Mouse (Mus musculus) thymus, adult 2 months (tissue): Measurements from ENCODE around the gene Gm9999. TPM values are rescaled to one million over a fixed set of nuclear protein-coding genes. Genes with fewer than 3 reads are reported as not detected.
A peak's percentile ranks its signal among the peaks of the same experiment; 100 is the strongest.

Experiments used
- DNase-seq: peaks from one replicate; pipeline ENCODE4 v3.0.0; 2021
- H3K27ac ChIP-seq: fragments of 200-500 bp; 2 replicates; pipeline ENCODE4 v1.5.1; 2012; ENCODE audit warnings: low read length, control low read depth; ENCODE audit not compliant: control insufficient read depth, insufficient read depth
- H3K27me3 ChIP-seq: fragments of 200-500 bp; 2 replicates; pipeline ENCODE4 v1.6.1; 2012; ENCODE audit warnings: mild to moderate bottlenecking, low read length, moderate library complexity, mixed read lengths; ENCODE audit not compliant: control insufficient read depth, insufficient read depth
- H3K36me3 ChIP-seq: fragments of 200-500 bp; 2 replicates; pipeline ENCODE4 v1.6.1; 2012; ENCODE audit warnings: mild to moderate bottlenecking, low read length, moderate library complexity; ENCODE audit not compliant: control insufficient read depth, insufficient read depth
- H3K4me1 ChIP-seq: fragments of 200-500 bp; replicated peaks from 2 replicates; pipeline ENCODE4 v1.6.1; 2012; ENCODE audit warnings: low read length; ENCODE audit not compliant: control insufficient read depth, insufficient read depth
- H3K4me3 ChIP-seq: fragments of 200-500 bp; 2 replicates; pipeline ENCODE4 v1.5.1; 2012; ENCODE audit warnings: mild to moderate bottlenecking, low read length, control low read depth, moderate library complexity; ENCODE audit not compliant: control insufficient read depth, insufficient read depth
- CTCF ChIP-seq: fragments of 200-500 bp; IDR thresholded peaks from 2 replicates; pipeline ENCODE4 v1.5.1; 2012; ENCODE audit warnings: mild to moderate bottlenecking, control low read depth, low read length, moderate library complexity, borderline replicate concordance; ENCODE audit not compliant: control insufficient read depth, poor library complexity, insufficient read depth; ENCODE audit errors: extremely low read depth
- POLR2A ChIP-seq: fragments of 200-500 bp; IDR thresholded peaks from 2 replicates; pipeline ENCODE4 v1.6.1; 2012; ENCODE audit warnings: mild to moderate bottlenecking, low read length, control low read depth, moderate library complexity; ENCODE audit not compliant: control insufficient read depth, poor library complexity, insufficient read depth; ENCODE audit errors: extremely low read depth
- WGBS: fragments of 180-500 bp; shearing (Covaris S2); methylation state at CpG from one replicate; pipeline ENCODE4 v1.1.7; 2018; 5-methylcytosine and 5-hydroxymethylcytosine counted together
- polyA plus RNA-seq: library from polyadenylated mRNA; depleted of rRNA; stranded (reverse); fragments of >200 nt; gene quantifications from 2 replicates; pipeline ENCODE4 v1.2.3, GENCODE M21; 2012

Gm9999 gene
- polyA plus RNA-seq, 1 experiment: 0.54 TPM

GRCm38 (mm10) chr7:47003411-47004115 lies 20.2 kb downstream of the Gm9999 start:
- DNase-seq: no peak
- Histone ChIP-seq H3K27ac (no peak overlapping the region), H3K4me3 (no peak overlapping the region), H3K4me1 (peaks cover 3% of the 10 kb centered on the region), H3K36me3 (peaks cover 9% of the 10 kb centered on the region), H3K27me3 (no peaks in the 10 kb centered on the region)
- no peak for TF ChIP-seq POLR2A
- no peak for TF ChIP-seq CTCF
- 94% methylated on average over 3 of the region's 3 CpGs for WGBS

- Histone ChIP-seq H3K4me1 (peaks cover 7% of the 10 kb centered on the region), H3K27me3 (no peaks in the 10 kb centered on the region), H3K36me3 (no peaks in the 10 kb centered on the region), H3K4me3 (peak overlapping the region; percentile 77), H3K27ac (peak overlapping the region; percentile 80)
- DNase-seq: no peak
- TF ChIP-seq CTCF: no peak
- TF ChIP-seq POLR2A: no peak
- WGBS: 8% methylated on average over 21 of the region's 21 CpGs
Measured at GRCm38 (mm10) chr7:47007109-47007780, 23.9 kb downstream of the Gm9999 start.

GRCm38 (mm10) chr7:47007818-47008167 lies 24.4 kb downstream of the Gm9999 start:
- no peak; the same call in 1 of the 2 replicates for TF ChIP-seq CTCF
- TF ChIP-seq POLR2A: no peak
- DNase-seq: no peak
- H3K36me3 ChIP-seq: no peaks in the 10 kb centered on the region
- peak overlapping the region; percentile 77 for H3K4me3 ChIP-seq
- no peaks in the 10 kb centered on the region for H3K27me3 ChIP-seq
- WGBS: under 1% methylated on average over 25 of the region's 25 CpGs
- peaks cover 7% of the 10 kb centered on the region for H3K4me1 ChIP-seq
- H3K27ac ChIP-seq: peak overlapping the region; percentile 80

- TF ChIP-seq CTCF: peak; percentile 35; the same call in 1 of the 2 replicates
- TF ChIP-seq POLR2A: peak; percentile 76
- under 1% methylated on average over 57 of the region's 57 CpGs for WGBS
Measured at GRCm38 (mm10) chr7:47008168-47008993, 25.0 kb downstream of the Gm9999 start, which contains the start of gene Spty2d1. TSS of gene Spty2d1 (minus strand) at chr7:47008411.

GRCm38 (mm10) chr7:47013131-47013767 lies 29.9 kb downstream of the Gm9999 start:
- DNase-seq: peak; percentile 8
- WGBS: 14% methylated on average over 9 of the region's 9 CpGs
- Histone ChIP-seq H3K36me3 (no peaks in the 10 kb centered on the region), H3K27ac (peak overlapping the region; percentile 14; the same call in 1 of the 2 replicates), H3K27me3 (no peaks in the 10 kb centered on the region), H3K4me3 (no peak overlapping the region), H3K4me1 (peaks cover 19% of the 10 kb centered on the region)
- no peak for TF ChIP-seq CTCF
- no peak for TF ChIP-seq POLR2A

More at GRCm38 (mm10) chr7:47008168-47008993, 25.0 kb downstream of the Gm9999 start, which contains the start of gene Spty2d1:
- DNase-seq: peak; percentile 96
- Histone ChIP-seq H3K27me3 (no peaks in the 10 kb centered on the region), H3K27ac (peak within 1 kb of the TSS; percentile 80), H3K4me1 (peaks cover 10% of the 10 kb centered on the region), H3K4me3 (peak within 1 kb of the TSS; percentile 77), H3K36me3 (no peaks in the 10 kb centered on the region)
